Mouse (Mus musculus): ENCODE measurements around the gene Gna11. TPM values are rescaled to one million over a fixed set of nuclear protein-coding genes. Genes with fewer than 3 reads are reported as not detected.

Gna11 gene
- polyA plus RNA-seq (2014; fragmentation: Illumina TruSeq; extraction: RNeasy Lipid Tissue Mini Kit (QIAGEN cat#74804)), result 1.7 TPM

GRCm38 (mm10) chr10:81545161-81545747 is at the start of gene Gna11:
Gene Gna11 (minus strand): TSS chr10:81545190.

GRCm38 (mm10) chr10:81574081-81575056 is 29.4 kb upstream of the Gna11 start, which contains the start of gene Tle2:
Gene Tle2 (plus strand): TSS chr10:81574561.

GRCm38 (mm10) chr10:81559163-81559626 is 14.2 kb upstream of the Gna11 start, which contains the start of gene Aes:
Gene Aes (plus strand): TSS chr10:81559488.

GRCm38 (mm10) chr10:81524051-81524605 is 20.9 kb downstream of the Gna11 start, which contains the start of gene Gna15:
Gene Gna15 (minus strand): TSS chr10:81524225.

GRCm38 (mm10) chr10:81500032-81500431 is 45.0 kb downstream of the Gna11 start, which contains the start of gene S1pr4:
Gene S1pr4 (minus strand): TSS chr10:81500132.

GRCm38 (mm10) chr10:81496264-81496901 is 48.6 kb downstream of the Gna11 start, which contains the start of gene Ncln:
Gene Ncln (minus strand): TSS chr10:81496392.

GRCm38 (mm10) chr10:81482533-81482889 is 62.5 kb downstream of the Gna11 start, which contains the start of gene Celf5:
Gene Celf5 (minus strand): TSS chr10:81482709.

Other genes starting within 250 kb of the Gna11 start
- gene Cactin, start 224.1 kb downstream of the Gna11 start, polyA plus RNA-seq (2014; fragmentation: Illumina TruSeq; extraction: RNeasy Lipid Tissue Mini Kit (QIAGEN cat#74804)), result 0.17 TPM
- not detected for gene Tbxa2r, start 216.5 kb downstream of the Gna11 start, polyA plus RNA-seq (2014; fragmentation: Illumina TruSeq; extraction: RNeasy Lipid Tissue Mini Kit (QIAGEN cat#74804))
- gene Gipc3, start 201.9 kb downstream of the Gna11 start, polyA plus RNA-seq (2014; fragmentation: Illumina TruSeq; extraction: RNeasy Lipid Tissue Mini Kit (QIAGEN cat#74804)), result not detected
- 4.2 TPM for gene Hmg20b, start 194.7 kb downstream of the Gna11 start, polyA plus RNA-seq (2014; fragmentation: Illumina TruSeq; extraction: RNeasy Lipid Tissue Mini Kit (QIAGEN cat#74804))
- gene Mfsd12, start 187.7 kb downstream of the Gna11 start, polyA plus RNA-seq (2014; fragmentation: Illumina TruSeq; extraction: RNeasy Lipid Tissue Mini Kit (QIAGEN cat#74804)), result not detected
- gene 4930404N11Rik, start 179.4 kb downstream of the Gna11 start, polyA plus RNA-seq (2014; fragmentation: Illumina TruSeq; extraction: RNeasy Lipid Tissue Mini Kit (QIAGEN cat#74804)), result not detected
- 0.26 TPM for gene Fzr1, start 166.7 kb downstream of the Gna11 start, polyA plus RNA-seq (2014; fragmentation: Illumina TruSeq; extraction: RNeasy Lipid Tissue Mini Kit (QIAGEN cat#74804))
- gene Dohh, start 160.8 kb downstream of the Gna11 start, polyA plus RNA-seq (2014; fragmentation: Illumina TruSeq; extraction: RNeasy Lipid Tissue Mini Kit (QIAGEN cat#74804)), result not detected
- not detected for gene Gm48551, start 160.7 kb downstream of the Gna11 start, polyA plus RNA-seq (2014; fragmentation: Illumina TruSeq; extraction: RNeasy Lipid Tissue Mini Kit (QIAGEN cat#74804))
- gene Gm48552, start 156.2 kb downstream of the Gna11 start, polyA plus RNA-seq (2014; fragmentation: Illumina TruSeq; extraction: RNeasy Lipid Tissue Mini Kit (QIAGEN cat#74804)), result 0.88 TPM
- gene Smim24, start 152.1 kb downstream of the Gna11 start, polyA plus RNA-seq (2014; fragmentation: Illumina TruSeq; extraction: RNeasy Lipid Tissue Mini Kit (QIAGEN cat#74804)), result not detected
- 14.2 TPM for gene Nfic, start 89.6 kb downstream of the Gna11 start, polyA plus RNA-seq (2014; fragmentation: Illumina TruSeq; extraction: RNeasy Lipid Tissue Mini Kit (QIAGEN cat#74804))
- gene Celf5, start 62.5 kb downstream of the Gna11 start, polyA plus RNA-seq (2014; fragmentation: Illumina TruSeq; extraction: RNeasy Lipid Tissue Mini Kit (QIAGEN cat#74804)), result not detected
- gene Ncln, start 48.8 kb downstream of the Gna11 start, polyA plus RNA-seq (2014; fragmentation: Illumina TruSeq; extraction: RNeasy Lipid Tissue Mini Kit (QIAGEN cat#74804)), result not detected
- gene S1pr4, start 45.1 kb downstream of the Gna11 start, polyA plus RNA-seq (2014; fragmentation: Illumina TruSeq; extraction: RNeasy Lipid Tissue Mini Kit (QIAGEN cat#74804)), result not detected
- gene Gna15, start 21.0 kb downstream of the Gna11 start, polyA plus RNA-seq (2014; fragmentation: Illumina TruSeq; extraction: RNeasy Lipid Tissue Mini Kit (QIAGEN cat#74804)), result not detected
- 10.1 TPM for gene Aes, start 14.3 kb upstream of the Gna11 start, polyA plus RNA-seq (2014; fragmentation: Illumina TruSeq; extraction: RNeasy Lipid Tissue Mini Kit (QIAGEN cat#74804))
- gene Tle2, start 29.4 kb upstream of the Gna11 start, polyA plus RNA-seq (2014; fragmentation: Illumina TruSeq; extraction: RNeasy Lipid Tissue Mini Kit (QIAGEN cat#74804)), result 3.3 TPM
- gene Tle6, start 55.9 kb upstream of the Gna11 start, polyA plus RNA-seq (2014; fragmentation: Illumina TruSeq; extraction: RNeasy Lipid Tissue Mini Kit (QIAGEN cat#74804)), result 9.7 TPM
- gene BC025920, start 61.1 kb upstream of the Gna11 start, polyA plus RNA-seq (2014; fragmentation: Illumina TruSeq; extraction: RNeasy Lipid Tissue Mini Kit (QIAGEN cat#74804)), result 0.77 TPM
- gene Sirt6, start 82.6 kb upstream of the Gna11 start, polyA plus RNA-seq (2014; fragmentation: Illumina TruSeq; extraction: RNeasy Lipid Tissue Mini Kit (QIAGEN cat#74804)), result not detected
- gene Ankrd24, start 83.3 kb upstream of the Gna11 start, polyA plus RNA-seq (2014; fragmentation: Illumina TruSeq; extraction: RNeasy Lipid Tissue Mini Kit (QIAGEN cat#74804)), result 2.0 TPM
- 24.8 TPM for gene Gm10778, start 103.9 kb upstream of the Gna11 start, polyA plus RNA-seq (2014; fragmentation: Illumina TruSeq; extraction: RNeasy Lipid Tissue Mini Kit (QIAGEN cat#74804))
- 52.7 TPM for gene Zfp433, start 159.6 kb upstream of the Gna11 start, polyA plus RNA-seq (2014; fragmentation: Illumina TruSeq; extraction: RNeasy Lipid Tissue Mini Kit (QIAGEN cat#74804))
- 50.3 TPM for gene Gm3055, start 226.0 kb upstream of the Gna11 start, polyA plus RNA-seq (2014; fragmentation: Illumina TruSeq; extraction: RNeasy Lipid Tissue Mini Kit (QIAGEN cat#74804))